Mouse (Mus musculus) spleen, adult 10 weeks (tissue): ENCODE measurements around the gene Akap8. TPM values are rescaled to one million over a fixed set of nuclear protein-coding genes. Genes with fewer than 3 reads are reported as not detected.

Experiments used
- polyA plus RNA-seq: library from polyadenylated mRNA; stranded (reverse); fragments of 350-450 nt; fragmentation: Illumina TruSeq; extraction: RNeasy Lipid Tissue Mini Kit (QIAGEN cat#74804); gene quantifications from one replicate; pipeline ENCODE4 v1.2.3, GENCODE M21; 2015; ENCODE audit warnings: low replicate concordance; ENCODE audit not compliant: insufficient read depth

Akap8 gene
- polyA plus RNA-seq = 272 TPM

GRCm38 (mm10) chr17:32320597-32321389 lies at the start of gene Akap8:
Gene Akap8, minus strand, starts transcription at chr17:32321238.

DNA sequence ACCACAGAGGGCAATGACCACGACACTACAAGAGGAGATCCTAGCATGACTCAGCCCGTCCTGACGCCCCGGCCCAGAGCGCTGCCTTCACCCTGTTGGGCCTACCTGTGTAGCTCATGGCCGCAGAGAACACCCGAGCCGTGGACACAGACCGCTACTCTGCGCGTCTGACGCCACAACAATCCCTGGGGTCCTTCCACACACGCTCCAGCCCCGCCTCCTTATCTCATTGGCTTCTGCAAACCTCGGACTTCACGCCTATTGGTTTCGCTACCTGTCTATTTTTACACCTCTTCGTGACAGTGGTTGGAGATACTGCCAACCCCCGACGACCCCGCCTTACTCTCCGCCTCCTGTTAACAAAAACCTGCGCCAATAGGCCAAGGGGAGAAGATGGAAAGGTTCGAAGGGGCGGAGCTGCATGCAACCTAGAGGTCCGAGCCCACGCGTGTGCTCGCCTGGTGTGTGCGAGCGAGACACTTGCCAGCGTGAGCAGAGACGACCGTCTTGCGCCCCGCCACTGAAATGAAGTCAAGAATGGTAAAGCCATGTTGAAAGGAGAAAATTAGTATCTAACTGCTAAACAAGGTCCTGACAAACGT lies 29.4 kb upstream of the Akap8 start, which contains the start of gene Akap8l:
Gene Akap8l (minus strand): TSS at position 226 of the 602 bp plus-strand sequence.

DNA sequence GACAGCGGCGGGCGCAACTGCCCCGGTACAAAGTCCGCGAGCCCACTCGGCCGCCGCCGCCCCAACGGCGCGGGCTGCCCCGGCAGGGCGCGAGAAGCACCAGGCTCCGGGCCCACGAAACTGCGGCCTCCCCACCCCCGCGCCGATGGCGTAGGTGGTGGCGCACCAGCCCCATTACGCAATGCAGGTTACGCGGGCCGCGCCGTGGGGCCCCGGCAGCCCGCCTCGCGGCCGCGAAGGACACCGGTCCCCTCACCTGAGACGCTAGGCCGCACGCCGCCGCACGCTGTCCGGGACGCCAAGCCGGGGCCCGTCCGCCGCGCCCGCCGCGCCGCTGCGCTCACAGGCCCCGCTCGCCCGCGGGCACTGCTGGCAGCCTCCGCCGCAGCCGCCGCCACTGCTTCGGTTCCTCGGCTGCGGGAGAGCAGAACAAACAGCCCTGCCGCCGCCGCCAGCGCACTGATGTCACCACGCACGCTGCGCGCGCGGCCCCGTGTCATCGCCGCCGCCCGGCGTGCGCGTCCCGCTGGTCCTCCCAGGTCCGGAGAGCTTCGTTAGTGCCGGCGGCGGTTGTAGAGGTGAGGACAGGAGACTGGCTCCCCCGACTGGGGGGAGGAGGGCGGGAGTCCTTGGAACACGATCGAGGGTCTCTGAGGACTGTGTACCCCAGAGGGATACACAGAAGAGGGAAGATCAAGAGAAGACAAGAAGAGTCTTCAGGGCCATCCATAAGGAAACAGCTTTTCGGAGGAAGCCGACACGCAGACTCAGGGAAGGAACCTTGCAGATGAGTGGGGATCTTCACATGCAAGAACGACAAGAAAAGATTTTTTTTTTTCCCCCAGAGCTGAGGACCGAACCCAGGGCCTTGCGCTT lies 36.5 kb downstream of the Akap8 start, which contains the start of gene Brd4:
Gene Brd4 (minus strand): TSS at position 461 of the 876 bp plus-strand sequence.

Other genes with a start within 250 kb of the Akap8 start
- gene Notch3, start 154.4 kb downstream of the Akap8 start, polyA plus RNA-seq = 2.9 TPM
- 0.98 TPM for gene Ephx3, start 131.7 kb downstream of the Akap8 start, polyA plus RNA-seq
- gene Brd4, start 36.5 kb downstream of the Akap8 start, polyA plus RNA-seq = 61.0 TPM
- gene Akap8l, start 29.4 kb upstream of the Akap8 start, polyA plus RNA-seq = 148 TPM
- gene Wiz, start 68.2 kb upstream of the Akap8 start, polyA plus RNA-seq = 11.0 TPM
- 232 TPM for gene Rasal3, start 82.3 kb upstream of the Akap8 start, polyA plus RNA-seq
- gene Pglyrp2, start 102.9 kb upstream of the Akap8 start, polyA plus RNA-seq = 30.3 TPM
- gene Cyp4f39, start 131.5 kb upstream of the Akap8 start, polyA plus RNA-seq = 0.29 TPM
- gene Cyp4f17, start 184.8 kb upstream of the Akap8 start, polyA plus RNA-seq = 1.5 TPM
- 57.9 TPM for gene Cyp4f16, start 215.3 kb upstream of the Akap8 start, polyA plus RNA-seq